Mouse (Mus musculus) ES-Bruce4 (cell line): Measurements from ENCODE around the gene Dnah14. TPM values are rescaled to one million over a fixed set of nuclear protein-coding genes. Genes with fewer than 3 reads are reported as not detected.
A peak's percentile ranks its signal among the peaks of the same experiment; 100 is the strongest.

Experiments used
- H3K27ac ChIP-seq: 2 replicates; pipeline ENCODE4 v1.5.1; 2012; ENCODE audit warnings: low read length, inconsistent platforms; ENCODE audit not compliant: insufficient read depth
- H3K27me3 ChIP-seq: 2 replicates; pipeline ENCODE4 v1.6.1; 2012; ENCODE audit warnings: mild to moderate bottlenecking, low read length, inconsistent platforms; ENCODE audit not compliant: control insufficient read depth, poor library complexity, insufficient read depth, severe bottlenecking
- H3K36me3 ChIP-seq: 2 replicates; pipeline ENCODE4 v1.6.1; 2012; ENCODE audit warnings: inconsistent platforms, mild to moderate bottlenecking, low read length, moderate library complexity; ENCODE audit not compliant: control insufficient read depth, poor library complexity, insufficient read depth, severe bottlenecking
- H3K4me1 ChIP-seq: one replicate; pipeline ENCODE4 v1.8.1; 2011; ENCODE audit warnings: low read length; ENCODE audit not compliant: control insufficient read depth, insufficient read depth
- H3K4me3 ChIP-seq: 2 replicates; pipeline ENCODE4 v1.5.1; 2011; ENCODE audit warnings: low read depth, mild to moderate bottlenecking, low read length
- H3K9ac ChIP-seq: 2 replicates; pipeline ENCODE4 v1.6.1; 2012; ENCODE audit warnings: low read depth, mild to moderate bottlenecking, inconsistent platforms; ENCODE audit not compliant: poor library complexity, severe bottlenecking
- H3K9me3 ChIP-seq: replicated peaks from 2 replicates; pipeline ENCODE4 v1.6.1; 2012; ENCODE audit warnings: mild to moderate bottlenecking, low read length, inconsistent platforms; ENCODE audit not compliant: control insufficient read depth, poor library complexity, insufficient read depth, severe bottlenecking
- CTCF ChIP-seq: IDR thresholded peaks from one replicate; pipeline ENCODE4 v1.8.1; 2011; ENCODE audit warnings: low read depth, low read length
- EP300 ChIP-seq: IDR thresholded peaks from 2 replicates; pipeline ENCODE4 v1.6.1; 2011; ENCODE audit warnings: low read depth, low read length; ENCODE audit not compliant: insufficient read depth
- POLR2A ChIP-seq: IDR thresholded peaks from one replicate; pipeline ENCODE4 v1.8.1; 2011; ENCODE audit warnings: low read length; ENCODE audit not compliant: insufficient read depth
- polyA plus RNA-seq: library from polyadenylated mRNA; stranded (reverse); fragments of >200 nt; gene quantifications from 2 replicates; pipeline ENCODE4 v1.2.4, GENCODE M21; 2011; ENCODE audit warnings: low read depth; ENCODE audit not compliant: missing spikeins, insufficient read depth, insufficient read length

Gene Dnah14
- polyA plus RNA-seq, 1 experiment = 0.33 TPM

DNA sequence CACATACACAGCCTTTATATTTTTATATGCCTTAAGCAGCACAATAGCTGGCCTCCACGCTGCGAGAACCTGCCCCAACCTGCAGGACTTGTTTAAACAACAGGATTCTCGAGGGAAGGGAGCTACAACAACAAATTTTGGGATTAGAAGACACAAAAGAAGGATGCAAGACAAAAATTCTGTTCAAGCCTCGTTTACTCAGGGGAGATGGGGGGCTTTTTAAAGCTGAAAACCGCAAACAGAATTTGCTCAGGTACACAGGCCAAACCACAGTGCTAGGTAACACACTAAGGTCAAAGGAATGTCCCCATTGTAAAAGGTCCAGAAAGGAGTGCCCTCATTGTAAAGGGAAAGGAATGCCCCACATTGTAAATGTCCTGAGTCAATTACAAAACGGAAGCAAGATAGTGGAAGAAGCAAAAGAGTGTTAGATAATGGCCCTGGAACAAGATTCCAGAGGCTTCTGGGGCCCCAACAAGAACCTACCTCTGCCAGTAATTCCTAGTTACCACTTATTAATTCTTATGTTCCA, 46.9 kb downstream of the Dnah14 start:
- Histone ChIP-seq H3K27ac (peak overlapping the region; percentile 80), H3K9ac (no peak overlapping the region), H3K27me3 (no peaks in the 10 kb centered on the region), H3K9me3 (no peaks in the 10 kb centered on the region), H3K4me3 (no peak overlapping the region), H3K36me3 (no peaks in the 10 kb centered on the region), H3K4me1 (peaks cover 2% of the 10 kb centered on the region)
- TF ChIP-seq CTCF (no peak), POLR2A (no peak), EP300 (no peak)

DNA sequence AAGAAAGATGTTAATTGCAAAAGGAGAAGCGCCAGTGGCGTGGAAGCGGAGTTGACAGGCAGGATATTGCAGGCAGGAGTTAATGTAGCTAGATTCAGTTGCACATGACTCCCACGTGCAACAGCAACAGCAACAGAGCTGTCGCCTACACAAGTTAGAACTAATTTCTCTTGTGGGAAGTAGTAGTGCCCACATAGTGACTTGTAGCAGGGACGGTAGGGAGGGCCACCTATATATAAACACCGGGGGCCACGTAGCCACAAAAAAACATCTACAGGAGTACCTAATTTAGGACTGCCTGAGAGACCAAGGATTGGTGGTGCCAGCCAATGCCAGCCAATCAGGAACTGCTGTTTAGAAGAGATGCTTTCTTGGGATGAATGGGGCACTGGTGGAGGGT, 48.5 kb downstream of the Dnah14 start:
- no peak overlapping the region for H3K9ac ChIP-seq
- no peak for TF ChIP-seq POLR2A
- no peak for TF ChIP-seq EP300
- no peak for TF ChIP-seq CTCF
- H3K4me1 ChIP-seq = peaks cover 2% of the 10 kb centered on the region

DNA sequence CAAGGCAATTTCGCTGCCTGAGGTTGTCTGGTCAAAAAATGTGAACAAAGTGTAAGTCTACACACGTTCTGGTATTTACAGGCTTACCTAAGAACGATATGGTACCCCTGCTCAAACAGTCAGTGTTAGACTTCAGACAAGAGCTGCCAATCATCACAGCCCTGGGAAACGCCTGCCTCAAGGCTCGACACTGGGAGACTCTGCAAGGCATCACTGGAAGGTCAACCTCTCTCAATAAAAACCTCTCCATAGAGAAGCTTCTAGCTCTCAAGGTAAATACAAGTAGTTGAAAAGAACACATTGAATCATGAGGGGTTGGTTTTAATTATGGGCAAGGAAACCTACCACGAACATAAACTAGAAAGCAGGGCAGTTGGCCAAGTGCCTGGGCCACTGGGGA, 51.9 kb downstream of the Dnah14 start:
- Histone ChIP-seq H3K27me3 (no peaks in the 10 kb centered on the region), H3K9me3 (no peaks in the 10 kb centered on the region), H3K9ac (no peak overlapping the region), H3K36me3 (no peaks in the 10 kb centered on the region), H3K4me3 (no peak overlapping the region), H3K4me1 (peaks cover 2% of the 10 kb centered on the region), H3K27ac (no peak overlapping the region)
- TF ChIP-seq EP300 = no peak
- TF ChIP-seq POLR2A = no peak
- TF ChIP-seq CTCF = no peak

More for the DNA sequence above, 48.5 kb downstream of the Dnah14 start:
- no peaks in the 10 kb centered on the region for H3K9me3 ChIP-seq
- no peaks in the 10 kb centered on the region for H3K27me3 ChIP-seq
- no peaks in the 10 kb centered on the region for H3K36me3 ChIP-seq
- H3K27ac ChIP-seq = no peak overlapping the region
- H3K4me3 ChIP-seq = no peak overlapping the region

DNA sequence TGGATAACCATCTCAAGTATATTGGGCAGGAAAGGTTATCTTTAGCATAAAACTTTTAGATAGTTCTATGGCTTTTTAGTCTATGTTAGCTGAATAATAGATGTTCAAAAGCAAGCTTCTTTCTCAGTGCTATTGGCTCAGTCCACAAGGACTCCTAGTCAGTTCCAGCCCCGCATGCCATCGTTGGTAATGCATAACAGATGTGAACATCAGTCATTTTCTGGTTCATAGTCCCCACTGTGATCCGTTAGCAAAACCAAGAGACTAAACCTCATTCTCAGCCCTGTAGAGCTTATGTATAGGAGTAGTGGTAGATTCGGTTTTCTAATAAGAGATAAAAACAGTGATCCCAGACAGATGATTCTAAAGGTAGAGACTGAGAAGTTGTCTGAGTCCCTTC, 55.0 kb downstream of the Dnah14 start:
- Histone ChIP-seq H3K36me3 (no peaks in the 10 kb centered on the region), H3K4me3 (no peak overlapping the region), H3K9ac (no peak overlapping the region), H3K4me1 (no peaks in the 10 kb centered on the region), H3K27ac (no peak overlapping the region), H3K9me3 (no peaks in the 10 kb centered on the region), H3K27me3 (no peaks in the 10 kb centered on the region; the same call in 1 of the 2 replicates)
- TF ChIP-seq CTCF = no peak
- no peak for TF ChIP-seq POLR2A
- no peak for TF ChIP-seq EP300

DNA sequence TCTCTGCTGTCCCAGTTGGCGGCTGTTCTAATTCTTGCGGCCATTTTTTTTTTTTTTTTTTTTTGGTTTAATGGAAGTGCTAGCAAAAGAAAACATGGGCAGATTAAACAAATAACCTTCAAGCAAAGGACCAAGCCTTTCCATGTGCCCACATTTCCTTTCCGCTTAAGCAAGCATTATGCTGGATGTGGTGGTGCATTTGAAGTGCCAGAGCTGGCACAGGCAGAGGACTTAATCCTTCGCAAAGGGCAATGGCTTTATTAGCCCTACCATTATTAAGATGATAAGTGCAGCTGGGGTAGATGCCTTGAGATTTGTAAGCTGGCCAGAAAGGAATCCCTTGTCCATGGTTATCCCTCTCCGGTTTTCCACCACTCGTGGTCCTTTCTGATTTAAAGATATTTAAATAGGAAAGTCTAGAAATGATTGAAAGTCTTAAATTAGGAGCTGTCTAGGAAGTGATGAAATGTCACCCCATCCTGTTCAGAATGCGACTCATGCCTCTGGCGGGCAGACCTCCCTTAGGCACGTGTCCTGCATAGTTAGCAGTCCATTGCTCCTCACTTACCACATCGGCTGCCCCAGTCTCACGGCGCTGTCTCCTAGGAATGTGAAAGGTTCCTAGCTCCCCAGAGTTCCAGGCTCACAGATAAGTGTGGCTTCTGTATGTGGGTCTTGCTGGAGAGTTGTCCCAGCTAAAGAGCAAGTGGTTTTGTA, 61.8 kb downstream of the Dnah14 start:
- Histone ChIP-seq H3K4me3 (no peak overlapping the region), H3K27ac (no peak overlapping the region), H3K27me3 (no peaks in the 10 kb centered on the region; the same call in 1 of the 2 replicates), H3K4me1 (no peaks in the 10 kb centered on the region), H3K36me3 (no peaks in the 10 kb centered on the region), H3K9ac (no peak overlapping the region), H3K9me3 (no peaks in the 10 kb centered on the region)
- TF ChIP-seq POLR2A = no peak
- TF ChIP-seq CTCF = no peak
- no peak for TF ChIP-seq EP300

DNA sequence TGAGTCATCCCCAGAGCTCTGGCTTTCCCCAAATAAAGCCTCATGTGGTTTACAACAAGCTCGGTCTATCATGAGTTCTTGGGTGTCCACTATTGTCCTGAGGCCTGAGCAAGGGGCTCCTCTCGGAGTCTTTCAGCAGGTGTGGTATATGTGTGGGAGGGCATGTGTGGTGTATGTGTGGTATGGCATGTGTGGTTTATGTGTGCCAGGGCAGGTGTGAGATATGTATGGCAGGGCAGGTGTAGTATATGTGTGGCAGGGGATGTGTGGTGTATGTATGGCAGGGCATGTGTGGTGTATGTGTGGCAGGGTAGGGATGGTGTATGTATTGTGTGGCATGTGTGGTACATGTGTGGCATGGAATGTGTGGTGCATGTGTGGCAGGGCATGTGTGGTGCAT, 64.0 kb downstream of the Dnah14 start:
- no peaks in the 10 kb centered on the region for H3K4me1 ChIP-seq
- H3K27me3 ChIP-seq = no peaks in the 10 kb centered on the region
- no peak overlapping the region for H3K4me3 ChIP-seq
- H3K36me3 ChIP-seq = no peaks in the 10 kb centered on the region
- no peaks in the 10 kb centered on the region for H3K9me3 ChIP-seq
- no peak overlapping the region for H3K9ac ChIP-seq
- H3K27ac ChIP-seq = no peak overlapping the region
- TF ChIP-seq EP300 (no peak), POLR2A (no peak), CTCF (no peak)
